Mouse (Mus musculus): Measurements from ENCODE around the gene Tbc1d30. TPM values are rescaled to one million over a fixed set of nuclear protein-coding genes. Genes with fewer than 3 reads are reported as not detected.

Gene Tbc1d30
- polyA plus RNA-seq, 1 experiment = 0.78 TPM

- WGBS = 76% methylated on average over 9 of the region's 9 CpGs
- Histone ChIP-seq H3K4me3 (ENCODE audit: extremely low read depth, insufficient read depth, insufficient read length) (no peak overlapping the region), H3K36me3 (ENCODE audit: control insufficient read depth, insufficient read depth, low read length) (peaks cover 61% of the 10 kb centered on the region), H3K4me1 (ENCODE audit: control insufficient read depth, insufficient read depth, insufficient read length) (no peaks in the 10 kb centered on the region), H3K27ac (ENCODE audit: insufficient read depth, low read length) (no peak overlapping the region), H3K27me3 (ENCODE audit: control insufficient read depth, insufficient read depth, low read length) (no peaks in the 10 kb centered on the region)
- DNase-seq (ENCODE audit: low read depth in 1 of 2, low spot score in 2 of 2) = no peak
- TF ChIP-seq CTCF (IDR thresholded peaks at IDR 0.05; ENCODE audit: extremely low read depth, insufficient read depth, insufficient read length, insufficient replicate concordance) (no peak), POLR2A (IDR thresholded peaks at IDR 0.05; ENCODE audit: low read depth, low read length) (no peak)
Observed at GRCm38 (mm10) chr10:121386347-121386746, 35.3 kb upstream of the Tbc1d30 start.

- 96% methylated on average over 6 of the region's 6 CpGs for WGBS
- H3K36me3 ChIP-seq (ENCODE audit: control insufficient read depth, insufficient read depth, low read length) = peaks cover 60% of the 10 kb centered on the region
- no peak overlapping the region for H3K27ac ChIP-seq (ENCODE audit: insufficient read depth, low read length)
- TF ChIP-seq CTCF (IDR thresholded peaks at IDR 0.05; ENCODE audit: extremely low read depth, insufficient read depth, insufficient read length, insufficient replicate concordance) (no peak), POLR2A (IDR thresholded peaks at IDR 0.05; ENCODE audit: low read depth, low read length) (no peak)
- no peaks in the 10 kb centered on the region for H3K27me3 ChIP-seq (ENCODE audit: control insufficient read depth, insufficient read depth, low read length)
- no peak overlapping the region for H3K4me3 ChIP-seq (ENCODE audit: extremely low read depth, insufficient read depth, insufficient read length)
- no peak for DNase-seq (ENCODE audit: low read depth in 1 of 2, low spot score in 2 of 2)
- H3K4me1 ChIP-seq (ENCODE audit: control insufficient read depth, insufficient read depth, insufficient read length) = no peaks in the 10 kb centered on the region
Observed at GRCm38 (mm10) chr10:121385695-121386094, 34.6 kb upstream of the Tbc1d30 start.

GRCm38 (mm10) chr10:121384710-121385109 lies 33.6 kb upstream of the Tbc1d30 start:
- Histone ChIP-seq H3K27me3 (ENCODE audit: control insufficient read depth, insufficient read depth, low read length) (no peaks in the 10 kb centered on the region), H3K36me3 (ENCODE audit: control insufficient read depth, insufficient read depth, low read length) (peaks cover 56% of the 10 kb centered on the region), H3K4me3 (ENCODE audit: extremely low read depth, insufficient read depth, insufficient read length) (no peak overlapping the region), H3K27ac (ENCODE audit: insufficient read depth, low read length) (no peak overlapping the region), H3K4me1 (ENCODE audit: control insufficient read depth, insufficient read depth, insufficient read length) (no peaks in the 10 kb centered on the region)
- DNase-seq (ENCODE audit: low read depth in 1 of 2, low spot score in 2 of 2) = no peak
- TF ChIP-seq CTCF (IDR thresholded peaks at IDR 0.05; ENCODE audit: extremely low read depth, insufficient read depth, insufficient read length, insufficient replicate concordance) = no peak
- TF ChIP-seq POLR2A (IDR thresholded peaks at IDR 0.05; ENCODE audit: low read depth, low read length) = no peak
- WGBS = 94% methylated on average over 13 of the region's 13 CpGs

GRCm38 (mm10) chr10:121381280-121381679 lies 30.2 kb upstream of the Tbc1d30 start:
- Histone ChIP-seq H3K36me3 (ENCODE audit: control insufficient read depth, insufficient read depth, low read length) (peaks cover 58% of the 10 kb centered on the region), H3K27ac (ENCODE audit: insufficient read depth, low read length) (no peak overlapping the region), H3K27me3 (ENCODE audit: control insufficient read depth, insufficient read depth, low read length) (no peaks in the 10 kb centered on the region), H3K4me1 (ENCODE audit: control insufficient read depth, insufficient read depth, insufficient read length) (no peaks in the 10 kb centered on the region; the same call in 1 of the 2 replicates), H3K4me3 (ENCODE audit: extremely low read depth, insufficient read depth, insufficient read length) (no peak overlapping the region)
- 97% methylated on average over 18 of the region's 18 CpGs for WGBS
- TF ChIP-seq POLR2A (IDR thresholded peaks at IDR 0.05; ENCODE audit: low read depth, low read length) (no peak), CTCF (IDR thresholded peaks at IDR 0.05; ENCODE audit: extremely low read depth, insufficient read depth, insufficient read length, insufficient replicate concordance) (no peak)
- no peak for DNase-seq (ENCODE audit: low read depth in 1 of 2, low spot score in 2 of 2)

GRCm38 (mm10) chr10:121379387-121379786 lies 28.3 kb upstream of the Tbc1d30 start:
- no peak for DNase-seq (ENCODE audit: low read depth in 1 of 2, low spot score in 2 of 2)
- H3K36me3 ChIP-seq (ENCODE audit: control insufficient read depth, insufficient read depth, low read length) = peaks cover 48% of the 10 kb centered on the region
- peaks cover 11% of the 10 kb centered on the region; the same call in 1 of the 2 replicates for H3K4me1 ChIP-seq (ENCODE audit: control insufficient read depth, insufficient read depth, insufficient read length)
- WGBS = 95% methylated on average over 3 of the region's 3 CpGs
- H3K27ac ChIP-seq (ENCODE audit: insufficient read depth, low read length) = no peak overlapping the region
- no peak overlapping the region for H3K4me3 ChIP-seq (ENCODE audit: extremely low read depth, insufficient read depth, insufficient read length)
- TF ChIP-seq POLR2A (IDR thresholded peaks at IDR 0.05; ENCODE audit: low read depth, low read length) = no peak
- no peak for TF ChIP-seq CTCF (IDR thresholded peaks at IDR 0.05; ENCODE audit: extremely low read depth, insufficient read depth, insufficient read length, insufficient replicate concordance)
- H3K27me3 ChIP-seq (ENCODE audit: control insufficient read depth, insufficient read depth, low read length) = no peaks in the 10 kb centered on the region

GRCm38 (mm10) chr10:121376530-121377271 lies 25.6 kb upstream of the Tbc1d30 start:
- TF ChIP-seq POLR2A (IDR thresholded peaks at IDR 0.05; ENCODE audit: low read depth, low read length) (no peak), CTCF (IDR thresholded peaks at IDR 0.05; ENCODE audit: extremely low read depth, insufficient read depth, insufficient read length, insufficient replicate concordance) (no peak)
- no peak for DNase-seq (ENCODE audit: low read depth in 1 of 2, low spot score in 2 of 2)
- H3K36me3 ChIP-seq (ENCODE audit: control insufficient read depth, insufficient read depth, low read length) = peaks cover 32% of the 10 kb centered on the region
- peaks cover 25% of the 10 kb centered on the region; the same call in 1 of the 2 replicates for H3K4me1 ChIP-seq (ENCODE audit: control insufficient read depth, insufficient read depth, insufficient read length)
- 72% methylated on average over 24 of the region's 24 CpGs for WGBS
- H3K27me3 ChIP-seq (ENCODE audit: control insufficient read depth, insufficient read depth, low read length) = no peaks in the 10 kb centered on the region
- no peak overlapping the region for H3K4me3 ChIP-seq (ENCODE audit: extremely low read depth, insufficient read depth, insufficient read length)
- peak overlapping the region; percentile 98 for H3K27ac ChIP-seq (ENCODE audit: insufficient read depth, low read length)
